In genomic region chr6:88204531-88205385, GRCm38 (mm10) we compare ENCODE assay signal across 12 mouse cellular contexts. TPM values are rescaled to one million over a fixed set of nuclear protein-coding genes. Genes with fewer than 3 reads are reported as not detected.
DNase-seq lines count a peak whose midpoint lies in the region; ATAC-seq and TF ChIP-seq lines count a peak whose summit lies in the region.
"Had no signal": no experiment of that assay in that cellular context is flagged by ENCODE, and none has a peak within 500 bp of the region (broad histone marks: within the 10 kb centered on the region; RNA-seq: fewer than 3 reads in every experiment).

No protein-coding gene starts in this region.

- no peaks in the 10 kb centered on the region for H3K36me3 ChIP-seq in kidney, adult 2 months (ENCODE audit: control insufficient read depth, insufficient read depth, low read length)
- H3K36me3 ChIP-seq in G1E (replicated peaks) = peaks cover 72% of the 10 kb centered on the region

- 0 out of 2 replicates have a peak, but pooled peaks cover 2% of the 10 kb centered on the region for H3K27me3 ChIP-seq in kidney, adult 2 months (replicated peaks; ENCODE audit: control insufficient read depth, insufficient read depth, low read length)
- H3K27me3 ChIP-seq in G1E (ENCODE audit: insufficient read depth, low read length) = no peaks in the 10 kb centered on the region

- H3K27ac ChIP-seq in kidney, adult 2 months (ENCODE audit: insufficient read depth, low read depth, low read length) = peak overlapping the region; percentile 43
- H3K27ac ChIP-seq: liver, embryonic 12.5 days had no signal

- no peak overlapping the region for H3K4me3 ChIP-seq in kidney, adult 2 months (ENCODE audit: insufficient read depth, low read depth, low read length)
- peak overlapping the region; percentile 99 for H3K4me3 ChIP-seq in G1E (ENCODE audit: low read depth, low read length)
- H3K4me3 ChIP-seq: liver, embryonic 12.5 days had no signal

- no peak for ATAC-seq in G1E (ENCODE audit: extremely low read depth, insufficient number of reproducible peaks, low FRiP score, poor library complexity, severe bottlenecking)
- ATAC-seq in monocyte, adult 5-6 weeks (replicated peaks; ENCODE audit: insufficient number of reproducible peaks, low FRiP score, low TSS enrichment, poor library complexity, severe bottlenecking) = no peak
- ATAC-seq: liver, embryonic 12.5 days had no signal

- intact Hi-C loops in heart, postnatal 25 days (cut with DNase I) = no loop called here

- no peaks in the 10 kb centered on the region for H3K4me1 ChIP-seq in kidney, adult 2 months (ENCODE audit: control insufficient read depth, insufficient read depth, low read length)
- H3K4me1 ChIP-seq in G1E (ENCODE audit: insufficient read depth, low read depth, low read length) = peaks cover 75% of the 10 kb centered on the region

- no peaks in the 10 kb centered on the region for H3K9me3 ChIP-seq in G1E (replicated peaks)
- H3K9me3 ChIP-seq: liver, embryonic 12.5 days had no signal

- DNase-seq in kidney, adult 2 months = no peak
- DNase-seq in kidney, postnatal 14 days = no peak
- no peak for DNase-seq in G1E (ENCODE audit: low spot score)
- DNase-seq in embryo, embryonic 11 days = peak; percentile 34
- DNase-seq in heart, postnatal 25 days (ENCODE audit: low spot score) = peak; percentile 53
- no peak for DNase-seq in yolk sac, embryonic 10.5 days (ENCODE audit: low spot score)
- DNase-seq in spleen, postnatal 14 days (ENCODE audit: low spot score in 2 of 2) = no peak

- TF ChIP-seq POLR2A in kidney, adult 2 months (IDR thresholded peaks at IDR 0.05; ENCODE audit: low read depth, low read length) = no peak

- WGBS in kidney, adult 2 months = 22% methylated on average over 25 of the region's 25 CpGs

- no peak for TF ChIP-seq CTCF in kidney, adult 2 months (conservative IDR thresholded peaks at IDR 0.05; ENCODE audit: insufficient read depth, insufficient read length, low read depth, low read length)
- TF ChIP-seq CTCF in G1E (IDR thresholded peaks at IDR 0.05; ENCODE audit: low read depth, low read length) = no peak

RNA-seq across cellular contexts. Expression of gene Gata2, which starts 11.1 kb away (rescaled TPM):
- polyA plus RNA-seq in kidney, adult 2 months (2012; rRNA removed) = 36.9 and 37.4 TPM in 2 replicates
- total RNA-seq in G1E (2014; fragmentation: Nextera tagmentation) (264 and 265 TPM in 2 replicates), G1E (2017) (127 and 145 TPM in 2 replicates)
- 1,748 and 2,211 TPM in 2 replicates for polyA plus RNA-seq in G1E (2012)
- 10 to 100 TPM; 17.0 to 19.8 TPM for total RNA-seq in heart, postnatal 25 days (2021)
- total RNA-seq in monocyte, adult 5-6 weeks (2017) = 15.4 to 30.8 TPM (median 28.8 TPM) in 3 replicates

RNA-seq across cellular contexts. Expression of gene Dnajb8, which starts 17.3 kb away (rescaled TPM):
- 0.10 TPM in 1 of 2 replicates, not detected in the other for polyA plus RNA-seq in kidney, adult 2 months (2012; rRNA removed)
- not detected in 2 replicates for total RNA-seq in G1E (2014; fragmentation: Nextera tagmentation)
- 0.11 TPM in 1 of 2 replicates, not detected in the other for total RNA-seq in G1E (2017)
- not detected in 2 replicates for polyA plus RNA-seq in G1E (2012)
- not detected for total RNA-seq in heart, postnatal 25 days (2021)
- 1.4 TPM in 1 of 3 replicates, not detected in the others for total RNA-seq in monocyte, adult 5-6 weeks (2017)
- total RNA-seq: ES-E14; layer of hippocampus, adult 8-10 months had no signal
- polyA plus RNA-seq: frontal cortex, adult 2 months; liver, embryonic 12.5 days had no signal

Comparison
In these comparisons a context has a peak if more than half of its experiments do, and no peak if none do; other contexts are left out.
1. DNase-seq: peak in embryo, embryonic 11 days (single experiment) and heart, postnatal 25 days (single experiment); none in kidney, adult 2 months (single experiment), kidney, postnatal 14 days (single experiment), G1E (single experiment), yolk sac, embryonic 10.5 days (single experiment) and spleen, postnatal 14 days (0 of 2).